Mouse (Mus musculus): ENCODE measurements around the gene Dusp28.

Dusp28 gene

DNA sequence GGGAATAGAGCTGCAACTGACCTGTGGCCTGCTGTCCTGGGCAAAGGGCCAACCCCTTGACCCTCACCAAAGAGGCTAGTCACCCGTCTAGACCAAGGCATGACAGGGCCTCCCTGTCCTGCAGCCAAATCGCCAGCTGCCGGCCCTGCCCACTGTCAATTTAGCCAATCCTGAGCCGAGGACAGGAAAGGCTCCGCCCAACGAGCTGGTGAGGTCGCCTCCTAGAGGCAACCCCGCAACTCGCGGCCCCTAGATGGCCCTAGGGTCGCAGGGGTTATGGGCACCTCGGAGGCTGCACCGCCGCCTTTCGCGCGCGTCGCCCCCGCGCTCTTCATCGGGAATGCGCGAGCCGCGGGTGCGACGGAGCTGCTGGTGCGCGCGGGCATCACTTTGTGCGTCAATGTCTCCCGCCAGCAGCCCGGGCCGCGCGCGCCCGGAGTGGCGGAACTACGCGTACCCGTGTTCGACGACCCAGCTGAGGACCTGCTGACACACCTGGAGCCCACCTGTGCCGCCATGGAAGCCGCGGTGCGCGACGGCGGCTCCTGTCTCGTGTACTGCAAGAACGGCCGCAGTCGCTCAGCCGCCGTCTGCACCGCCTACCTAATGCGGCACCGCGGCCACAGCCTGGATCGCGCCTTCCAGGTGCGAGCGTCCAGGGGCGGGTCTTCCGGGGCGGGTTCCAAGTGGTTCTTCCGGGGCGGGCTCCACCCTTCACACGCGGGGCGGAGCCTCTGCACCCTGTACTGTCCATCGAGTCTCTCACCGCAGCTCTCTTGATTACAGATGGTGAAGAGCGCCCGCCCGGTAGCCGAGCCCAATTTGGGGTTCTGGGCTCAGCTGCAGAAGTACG lies at the start of gene Dusp28:
TSS of gene Dusp28 (plus strand) at position 203 of the 853 bp plus-strand sequence.
- in situ Hi-C loops (cut with MboI; ENCODE audit: unreplicated experiment in 2 of 2): no loop called here

DNA sequence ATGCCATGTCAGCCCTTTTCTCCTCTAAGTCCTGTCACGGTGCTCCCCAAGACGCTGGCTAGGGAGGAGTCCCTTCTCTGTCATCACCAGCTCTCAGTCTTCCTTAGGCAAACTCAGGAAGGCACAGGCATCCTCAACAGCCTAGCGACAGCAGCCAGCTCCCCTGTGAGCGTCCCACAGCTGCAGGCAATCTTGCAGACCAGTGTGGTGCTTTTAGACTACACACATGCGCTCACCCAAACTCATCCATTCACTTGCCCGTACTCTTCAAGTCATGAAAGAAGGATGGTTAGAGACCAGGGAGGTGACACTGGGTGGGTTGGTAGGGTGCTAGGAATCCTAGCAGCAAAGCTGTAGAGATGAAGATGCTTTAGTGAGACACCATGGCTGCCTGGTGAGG lies 45.3 kb upstream of the Dusp28 start:
- in situ Hi-C loops (cut with MboI; ENCODE audit: unreplicated experiment in 2 of 2): no loop called here

DNA sequence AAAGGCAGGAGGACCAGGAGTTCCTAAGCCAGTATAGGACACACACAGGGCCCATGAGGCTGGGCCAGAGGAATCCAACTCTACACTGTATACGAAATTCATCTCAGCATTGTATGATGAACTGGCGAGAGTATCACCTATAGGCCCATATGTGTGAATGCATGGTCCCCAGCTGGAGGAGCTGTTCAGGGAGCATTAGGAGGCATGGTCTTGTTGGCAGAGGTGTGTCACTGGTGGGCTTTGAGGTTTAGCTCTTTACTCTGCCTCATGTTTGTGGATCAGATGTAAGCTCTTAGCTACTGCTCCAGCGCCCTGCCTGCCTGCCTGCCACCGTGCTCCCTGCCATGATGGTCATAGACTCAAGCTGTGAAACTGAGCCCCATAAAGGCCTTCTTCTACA lies 43.5 kb upstream of the Dusp28 start:
- in situ Hi-C loops (cut with MboI; ENCODE audit: unreplicated experiment in 2 of 2): no loop called here

DNA sequence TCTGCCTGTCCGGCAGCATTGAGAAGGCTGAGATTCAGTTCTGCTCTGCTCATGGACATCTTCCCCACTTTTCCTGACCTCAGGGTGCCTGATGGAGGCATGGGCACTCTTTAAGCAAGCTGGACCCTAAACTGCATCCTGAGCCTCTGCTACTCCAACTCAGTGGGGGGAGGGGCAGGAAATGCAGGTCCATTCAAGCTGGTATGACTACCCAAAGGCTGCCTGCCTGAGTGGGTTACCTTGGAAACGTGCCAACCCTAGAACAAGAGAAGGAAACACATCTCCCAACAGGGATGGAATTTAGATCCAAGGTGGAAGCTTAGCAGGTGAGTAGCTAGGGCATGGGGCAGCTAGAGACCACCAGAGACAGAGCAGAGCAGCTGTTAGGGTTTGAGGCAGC lies 40.6 kb upstream of the Dusp28 start:
- in situ Hi-C loops (cut with MboI; ENCODE audit: unreplicated experiment in 2 of 2): no loop called here

DNA sequence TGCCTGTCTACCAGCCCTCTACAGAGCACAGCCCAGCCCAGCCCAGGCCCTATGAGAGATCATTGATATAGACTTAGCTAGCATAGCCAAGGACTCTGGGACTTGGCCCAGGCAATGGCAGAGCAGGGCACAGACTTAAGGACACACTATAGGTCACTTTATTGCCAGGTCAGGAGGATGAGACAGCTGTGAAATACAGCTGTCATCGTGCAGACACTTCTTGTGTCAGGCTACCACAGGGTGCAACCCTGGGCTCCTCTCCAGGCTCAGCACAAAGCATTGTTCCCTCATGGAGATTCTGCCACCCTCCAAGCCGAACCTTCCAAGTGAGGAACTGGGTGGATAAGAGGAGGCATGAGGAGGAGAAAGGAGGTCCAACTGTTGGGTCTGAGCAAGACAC lies 36.8 kb upstream of the Dusp28 start:
- in situ Hi-C loops (cut with MboI; ENCODE audit: unreplicated experiment in 2 of 2): no loop called here

DNA sequence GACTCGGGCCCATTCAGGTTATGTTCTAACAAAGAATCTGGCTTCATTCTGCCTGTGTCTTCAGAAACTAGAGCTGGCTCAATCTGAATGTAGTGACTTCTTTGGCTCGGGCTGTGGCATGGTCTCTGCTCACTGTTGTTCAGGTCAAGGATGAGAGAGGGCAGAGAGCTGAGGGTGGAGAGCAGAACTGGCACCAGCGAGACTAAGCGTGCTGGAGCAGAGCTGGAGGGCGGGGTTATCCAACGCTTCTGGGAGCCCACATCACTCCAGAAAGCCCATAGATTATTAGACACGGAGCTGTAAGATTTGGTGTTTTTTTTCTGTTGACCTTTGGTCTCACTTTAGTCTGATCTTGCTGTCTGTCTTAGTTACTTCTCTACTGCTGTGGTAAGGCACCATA lies 34.1 kb upstream of the Dusp28 start:
- in situ Hi-C loops (cut with MboI; ENCODE audit: unreplicated experiment in 2 of 2): no loop called here

DNA sequence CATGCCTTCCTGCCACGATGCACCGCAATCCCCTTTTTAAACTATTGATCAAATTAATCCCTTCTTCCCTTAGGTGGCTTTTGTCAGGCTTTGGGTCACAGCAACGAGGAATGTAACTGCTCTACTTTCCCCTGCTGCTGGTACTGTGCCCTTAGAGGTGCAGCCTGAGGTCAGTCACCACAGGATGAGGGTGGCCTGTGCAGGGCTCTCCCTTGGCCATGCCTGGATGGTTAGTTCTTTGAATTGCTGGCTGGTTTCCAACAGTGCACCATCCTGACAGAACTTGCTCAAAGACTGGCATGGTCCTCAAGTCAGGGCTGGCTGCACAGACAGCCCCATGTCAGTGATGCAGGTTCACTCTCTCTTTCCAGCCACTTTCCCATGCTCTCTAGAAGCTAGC lies 32.8 kb upstream of the Dusp28 start:
- in situ Hi-C loops (cut with MboI; ENCODE audit: unreplicated experiment in 2 of 2): no loop called here

DNA sequence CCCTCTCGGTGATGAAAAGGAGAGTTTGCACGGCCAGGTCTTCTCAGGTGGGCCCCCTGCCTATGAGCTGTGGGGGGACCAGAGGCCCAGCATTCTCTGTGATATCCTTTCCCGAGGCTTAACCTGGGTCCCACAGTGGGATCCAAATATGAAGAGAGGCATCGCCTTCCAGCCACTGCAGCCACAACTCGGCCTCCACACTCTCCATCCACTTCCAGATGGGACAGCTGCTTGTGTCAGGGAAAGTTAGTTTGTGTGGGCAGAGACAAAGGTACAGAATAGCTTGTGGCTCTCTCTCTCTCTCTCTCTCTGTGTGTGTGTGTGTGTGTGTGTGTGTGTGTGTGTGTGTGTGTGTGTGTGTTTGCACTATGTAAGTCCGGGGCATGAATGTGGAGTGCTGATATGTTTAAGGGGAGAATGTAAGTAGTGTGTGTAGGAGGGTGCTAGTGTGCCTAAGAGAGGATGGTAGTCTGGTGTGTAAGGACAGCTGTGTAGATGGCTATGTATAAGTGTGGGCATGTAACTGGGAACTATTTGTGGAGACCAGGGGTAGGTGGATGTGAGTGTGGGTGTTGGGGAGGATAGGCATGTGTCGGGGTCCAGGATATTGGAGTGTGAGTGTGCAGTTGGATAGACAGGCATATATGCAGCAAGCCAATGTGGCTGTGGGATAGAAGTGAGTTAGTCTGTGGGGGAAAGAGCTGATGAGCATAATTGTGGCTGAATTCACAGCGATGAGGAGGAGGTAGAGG lies 31.2 kb upstream of the Dusp28 start:
- in situ Hi-C loops (cut with MboI; ENCODE audit: unreplicated experiment in 2 of 2): no loop called here

DNA sequence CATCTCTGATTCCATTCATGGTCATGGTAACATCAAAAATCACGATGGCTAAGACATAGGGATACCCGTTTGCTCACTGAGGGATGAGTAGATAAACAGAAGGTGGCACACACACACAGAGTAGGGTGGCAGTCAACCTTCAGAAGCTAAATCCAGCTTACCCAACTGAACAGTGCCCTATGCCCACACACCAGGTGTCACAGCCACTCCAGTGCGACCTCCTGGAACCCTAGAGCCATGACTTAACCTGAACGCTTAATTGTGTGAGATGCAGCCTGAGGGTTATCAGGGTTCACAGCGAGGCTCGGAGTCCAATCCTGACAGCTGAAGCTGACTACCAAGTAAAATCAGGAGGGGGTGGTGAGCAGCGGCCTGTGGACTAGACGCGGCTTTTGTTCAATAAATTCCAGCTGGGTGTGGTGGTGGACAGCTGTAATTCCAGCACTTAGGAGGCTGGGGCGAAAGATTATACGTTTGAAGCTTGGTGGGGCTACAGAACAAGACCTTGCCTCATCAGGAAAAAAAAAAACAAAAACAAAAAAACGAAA lies 29.3 kb upstream of the Dusp28 start:
- in situ Hi-C loops (cut with MboI; ENCODE audit: unreplicated experiment in 2 of 2): no loop called here

DNA sequence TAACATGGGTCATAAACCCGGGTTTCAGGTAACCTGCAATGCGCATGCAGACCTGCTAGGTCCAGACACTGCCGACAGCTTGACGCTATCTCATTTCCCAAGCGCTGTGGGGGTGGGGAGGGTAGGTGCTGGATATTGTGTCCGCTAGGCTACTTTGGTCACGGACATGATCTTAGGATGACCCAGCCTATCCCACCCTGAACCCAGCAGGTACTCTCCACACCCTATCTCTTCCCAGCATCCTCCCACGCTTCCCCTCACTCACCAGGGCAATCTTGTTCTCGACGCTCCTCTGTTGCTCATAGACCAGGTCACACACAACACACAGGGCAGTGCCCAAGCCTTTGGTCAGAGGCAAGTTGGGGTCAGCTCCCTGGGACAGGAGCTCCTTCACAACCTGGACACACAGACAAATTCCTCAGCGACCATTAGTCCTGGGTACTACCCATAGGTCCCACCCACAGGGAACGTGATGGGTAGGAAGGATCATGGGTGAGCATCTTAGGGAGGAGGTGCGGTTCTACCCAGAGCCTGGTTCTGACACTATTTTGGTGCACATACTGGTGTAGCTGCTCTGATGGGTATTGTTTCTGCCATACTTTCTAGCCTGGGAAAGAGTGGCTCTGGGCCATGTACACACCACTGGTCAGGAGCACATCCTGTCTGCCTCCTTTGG lies 28.6 kb upstream of the Dusp28 start:
- in situ Hi-C loops (cut with MboI; ENCODE audit: unreplicated experiment in 2 of 2): no loop called here

DNA sequence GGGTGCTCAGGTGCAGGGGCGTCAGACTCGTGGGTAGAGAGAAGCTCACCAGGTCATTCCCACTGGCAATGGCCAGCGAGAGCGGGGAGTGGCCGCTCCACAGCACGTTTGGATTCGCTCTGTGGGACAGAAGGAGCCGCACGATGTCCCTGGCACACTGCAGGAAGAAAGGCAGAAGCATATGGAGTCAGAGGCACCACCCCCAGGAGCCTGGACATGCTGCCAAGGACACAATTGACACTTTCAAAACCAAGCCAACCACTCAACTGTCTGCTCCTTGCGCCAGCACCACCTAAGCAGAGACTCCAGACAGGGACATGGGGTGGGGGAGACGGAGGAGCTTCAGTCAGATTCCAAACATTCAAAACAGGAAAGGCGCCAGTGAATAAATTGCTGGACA lies 27.5 kb upstream of the Dusp28 start:
- in situ Hi-C loops (cut with MboI; ENCODE audit: unreplicated experiment in 2 of 2): no loop called here

DNA sequence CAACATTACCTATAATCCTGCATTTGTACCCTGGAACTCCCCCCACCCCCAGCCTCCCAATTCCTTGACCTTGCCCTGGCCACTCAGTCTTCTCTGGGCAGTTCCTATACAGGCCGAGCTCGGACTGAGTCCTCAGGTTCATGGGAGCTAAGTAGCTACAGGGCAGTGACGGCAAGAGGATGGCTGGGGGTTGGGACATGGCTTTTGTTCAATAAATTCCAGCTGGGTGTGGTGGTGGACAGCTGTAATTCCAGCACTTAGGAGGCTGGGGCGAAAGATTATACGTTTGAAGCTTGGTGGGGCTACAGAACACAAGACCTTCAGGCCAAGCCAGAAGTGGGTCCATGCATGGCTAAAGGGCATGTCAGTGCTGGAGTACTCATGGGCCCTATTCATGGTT lies 26.7 kb upstream of the Dusp28 start:
- in situ Hi-C loops (cut with MboI; ENCODE audit: unreplicated experiment in 2 of 2): no loop called here

DNA sequence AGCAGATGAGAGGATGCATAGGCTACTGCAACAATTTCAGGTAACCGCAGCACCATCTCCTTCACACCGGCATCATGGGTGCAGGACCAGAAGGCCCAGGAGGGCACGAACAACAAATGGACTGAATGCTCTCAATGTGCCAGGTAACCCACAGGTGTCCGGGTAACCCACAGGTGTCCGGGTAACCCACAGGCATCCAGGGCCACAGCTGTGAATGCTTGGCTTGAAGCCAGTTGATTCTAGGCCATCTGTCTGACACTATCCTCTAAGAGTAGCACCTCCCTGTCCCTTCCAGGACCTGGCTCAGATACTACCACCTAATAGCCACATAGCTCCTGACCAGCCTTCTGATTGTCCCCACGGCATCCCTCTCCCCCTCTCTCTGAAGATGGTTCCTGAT lies 24.8 kb upstream of the Dusp28 start:
- in situ Hi-C loops (cut with MboI; ENCODE audit: unreplicated experiment in 2 of 2): no loop called here

DNA sequence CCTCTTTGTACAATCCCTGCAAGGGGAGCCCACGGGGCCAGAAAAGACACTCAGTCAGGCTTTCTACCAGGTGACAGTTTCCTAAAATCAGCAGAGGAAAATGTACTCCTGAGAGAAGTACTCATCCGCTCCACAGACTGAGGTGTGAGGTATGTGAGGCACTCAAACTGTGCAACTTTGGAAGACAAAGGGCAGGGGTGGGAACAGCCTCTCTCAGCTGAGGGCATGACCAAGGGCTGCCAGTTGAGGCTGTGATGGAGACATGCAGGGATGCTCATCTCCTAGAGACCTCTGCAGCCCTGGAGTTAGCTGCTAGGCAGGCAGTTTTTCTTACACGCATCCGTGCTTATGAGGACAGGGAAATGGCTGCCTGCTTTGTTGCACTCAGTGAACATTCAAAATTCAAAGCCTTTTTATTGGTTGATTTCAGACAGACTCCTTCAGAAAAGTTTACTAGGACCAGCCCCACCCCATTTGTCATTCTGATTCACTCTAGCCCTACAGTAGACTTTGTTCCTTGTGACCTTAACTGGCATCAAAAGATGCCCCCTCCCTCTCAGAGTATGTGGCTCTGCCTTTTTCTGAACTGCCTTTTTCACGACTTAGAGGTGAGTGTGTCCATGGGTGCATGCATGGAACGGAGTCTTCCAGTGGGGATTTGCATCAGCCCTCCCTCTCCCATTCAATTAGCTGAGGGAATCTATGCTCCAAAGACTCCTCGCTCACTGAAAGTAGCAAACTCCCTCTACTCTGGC lies 17.7 kb upstream of the Dusp28 start:
- in situ Hi-C loops (cut with MboI; ENCODE audit: unreplicated experiment in 2 of 2): no loop called here

DNA sequence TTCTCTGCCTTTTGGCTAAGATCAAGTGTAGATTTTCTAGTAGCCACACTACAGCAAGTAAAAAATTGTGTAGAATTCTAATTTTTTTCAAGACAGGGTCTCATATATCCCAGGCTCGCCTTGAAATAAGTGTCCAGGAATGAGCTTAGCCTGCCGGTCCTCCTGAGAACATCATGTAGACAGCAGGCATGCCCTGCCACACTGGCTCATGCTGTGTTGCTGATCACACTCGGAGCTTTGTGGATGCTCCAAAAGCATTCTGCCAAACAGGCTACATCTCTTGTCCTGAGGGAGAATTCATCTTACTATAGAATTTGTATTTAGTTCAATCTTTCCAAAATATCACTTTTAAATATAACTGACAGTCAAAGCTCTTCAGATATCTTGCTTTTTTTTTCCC lies 14.0 kb upstream of the Dusp28 start:
- in situ Hi-C loops (cut with MboI; ENCODE audit: unreplicated experiment in 2 of 2): no loop called here

DNA sequence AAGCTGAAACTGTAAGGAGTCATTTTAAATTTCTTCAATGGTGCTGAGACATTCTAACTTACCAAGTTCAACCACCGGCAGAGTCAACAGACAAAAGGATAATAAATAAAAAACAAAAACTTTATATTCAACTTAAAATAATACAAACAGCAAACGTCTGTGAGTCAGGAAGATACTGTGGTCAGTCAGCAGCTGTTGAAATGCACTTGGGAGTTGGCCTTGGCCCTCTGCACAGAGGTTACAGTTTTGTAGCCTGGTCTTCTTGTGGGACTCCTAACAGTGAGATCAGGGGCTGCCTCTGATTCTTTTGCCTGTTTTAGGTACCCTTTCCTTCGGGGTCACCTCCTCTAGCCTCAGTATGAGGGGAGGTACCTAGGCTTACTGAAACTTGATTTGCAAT lies 12.9 kb upstream of the Dusp28 start:
- in situ Hi-C loops (cut with MboI; ENCODE audit: unreplicated experiment in 2 of 2): no loop called here

DNA sequence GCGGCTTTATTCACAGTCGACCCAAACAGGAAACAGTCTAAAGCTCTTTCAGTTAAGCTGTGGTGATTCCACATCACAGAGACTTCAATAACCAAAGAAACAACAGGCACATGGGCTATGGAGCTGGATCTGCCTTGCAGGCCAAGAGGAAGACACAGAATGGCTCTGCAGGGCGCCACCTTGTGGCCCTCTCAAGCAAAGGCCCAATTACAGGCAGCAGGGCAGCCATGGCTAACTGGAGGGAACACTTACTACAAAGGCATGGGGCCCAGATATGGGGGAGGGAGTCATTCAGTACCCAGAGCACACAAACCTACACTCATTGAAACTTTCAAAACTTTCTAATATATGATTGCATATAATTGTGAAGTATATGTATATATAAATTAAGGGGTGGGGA lies 11.7 kb upstream of the Dusp28 start:
- in situ Hi-C loops (cut with MboI; ENCODE audit: unreplicated experiment in 2 of 2): no loop called here

DNA sequence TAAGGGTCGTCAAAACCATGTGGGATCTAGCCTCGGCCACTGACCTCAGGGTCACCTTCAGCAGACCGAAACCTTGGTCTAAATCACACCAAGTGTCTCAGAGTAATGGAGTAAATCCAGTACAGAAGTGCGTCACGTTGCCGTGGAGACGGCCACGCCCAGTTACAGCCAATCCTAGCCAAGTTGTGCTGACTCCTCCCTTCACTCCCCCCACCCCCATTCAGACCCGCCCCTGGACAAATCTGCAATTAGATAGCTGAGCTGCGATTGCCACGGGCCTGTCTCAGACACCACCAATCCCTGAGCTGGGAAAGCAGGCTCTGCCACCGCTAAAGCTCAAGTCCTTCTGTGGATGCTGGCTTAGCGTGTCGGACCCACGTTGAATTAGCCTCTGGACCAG lies 4.0 kb upstream of the Dusp28 start, which contains the start of gene Ankmy1:
TSS of gene Ankmy1 (minus strand) at position 121 of the 400 bp plus-strand sequence.
- in situ Hi-C loops (cut with MboI; ENCODE audit: unreplicated experiment in 2 of 2): no loop called here

DNA sequence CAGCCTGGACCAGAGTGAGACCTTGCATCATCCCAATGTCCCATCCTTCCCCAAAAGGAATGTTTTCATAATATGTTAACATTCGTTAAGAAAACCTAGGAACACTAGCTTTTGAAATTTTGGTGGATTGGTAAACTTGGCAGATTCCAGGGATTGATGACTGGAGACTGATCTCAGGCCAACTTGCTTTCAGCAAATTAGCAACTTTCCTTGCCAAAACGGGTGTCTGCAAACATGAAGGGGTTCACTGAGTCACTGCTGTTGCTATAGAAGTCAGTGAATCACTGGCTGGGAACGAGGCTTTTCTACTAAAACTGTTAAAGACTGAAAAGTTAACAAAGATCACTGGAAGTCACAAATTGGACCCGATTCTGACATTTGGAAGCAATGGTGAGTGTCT lies 3.2 kb upstream of the Dusp28 start:
- in situ Hi-C loops (cut with MboI; ENCODE audit: unreplicated experiment in 2 of 2): no loop called here

DNA sequence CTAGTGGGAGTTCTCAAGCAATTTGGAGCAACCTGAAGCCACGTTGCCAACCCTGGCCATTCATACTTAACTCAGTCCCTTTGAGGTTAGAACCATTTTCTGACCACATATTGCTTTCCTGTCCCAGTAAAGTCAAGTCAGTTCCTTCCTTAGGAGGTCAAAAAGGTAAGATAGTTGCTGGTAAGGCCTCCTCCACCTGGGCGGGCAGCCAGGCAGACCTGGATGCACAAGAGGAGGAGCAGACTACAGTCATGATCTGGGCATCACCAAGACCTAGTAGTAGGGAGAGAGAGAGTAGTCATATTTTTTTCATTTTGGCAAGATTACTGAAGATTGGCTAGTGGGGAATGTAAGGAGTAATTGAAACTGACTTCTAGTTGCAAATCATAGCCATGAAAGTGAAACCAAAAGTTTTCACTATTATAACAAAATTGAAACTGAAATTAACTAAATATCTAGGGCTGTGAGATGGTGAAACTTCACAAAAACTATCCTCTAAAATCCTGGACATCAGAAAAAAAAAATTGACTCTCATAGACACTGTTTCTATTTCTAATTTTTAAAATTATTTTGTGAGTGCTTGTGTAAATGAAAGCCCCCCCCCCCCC lies 974 bp upstream of the Dusp28 start:
- in situ Hi-C loops (cut with MboI; ENCODE audit: unreplicated experiment in 2 of 2): no loop called here
